Mouse (Mus musculus) bone marrow, adult 2 months (tissue): ENCODE data around the gene Cops7a.

Source experiments
- CTCF ChIP-seq: fragments of 200-500 bp; IDR thresholded peaks from 2 replicates; pipeline ENCODE4 v1.5.1; 2011; ENCODE audit warnings: low read length, control low read depth; ENCODE audit not compliant: control insufficient read depth, insufficient read depth
- POLR2A ChIP-seq: fragments of 200-500 bp; IDR thresholded peaks from 2 replicates; pipeline ENCODE4 v1.6.1; 2011; ENCODE audit warnings: low read depth, mild to moderate bottlenecking, control low read depth, low read length, borderline replicate concordance; ENCODE audit not compliant: control insufficient read depth

GRCm38 (mm10) chr6:124925173-124925793, 40.1 kb downstream of the Cops7a start:
- TF ChIP-seq CTCF (no peak), POLR2A (no peak)
